Mouse (Mus musculus): ENCODE results near the gene Lrwd1.
"Not testable (repeated sequence)": the region's sequence is repeated elsewhere in the genome, so short reads cannot be mapped to it uniquely, and the experiment has no call there.

The Lrwd1 gene

GRCm38 (mm10) chr5:136147704-136148103 lies 11.8 kb upstream of the Lrwd1 start:
- DNase-seq (ENCODE audit: low read depth) = no peak

- no peak for DNase-seq (ENCODE audit: low read depth)
These were observed 11.1 kb upstream of the Lrwd1 start for GRCm38 (mm10) chr5:136146936-136147335.

GRCm38 (mm10) chr5:136144606-136145430 lies 8.9 kb upstream of the Lrwd1 start:
- DNase-seq (ENCODE audit: low read depth) = no peak

DNA sequence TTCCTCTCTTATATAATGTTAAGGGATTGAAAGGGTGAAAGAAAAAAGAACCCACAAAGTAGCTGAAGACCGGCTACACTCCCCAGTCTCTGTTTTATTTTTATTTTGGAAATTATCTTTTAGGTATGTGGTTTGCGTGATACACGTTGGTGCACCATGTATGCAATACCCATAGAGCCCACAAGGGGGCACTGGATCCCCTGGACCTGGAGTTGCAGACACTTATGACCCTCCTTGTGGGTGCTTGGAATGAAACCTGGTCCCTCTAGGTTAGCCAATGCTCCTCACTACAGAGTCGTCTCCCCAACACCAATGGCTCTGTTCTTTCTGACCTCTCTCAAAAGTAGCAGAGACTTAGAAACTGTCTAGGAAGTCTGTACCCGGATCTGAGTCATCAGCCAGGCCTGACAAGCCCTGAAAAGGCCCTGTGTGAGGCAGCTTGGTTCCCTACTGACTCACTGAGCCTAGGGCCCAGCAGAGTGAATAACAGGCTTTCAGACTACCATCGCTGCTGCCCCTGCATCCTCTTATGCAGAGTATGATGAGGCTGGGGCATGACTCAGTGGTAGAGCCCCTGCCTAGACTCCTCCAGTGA lies 7.4 kb upstream of the Lrwd1 start:
- DNase-seq (ENCODE audit: low read depth) = peak; percentile 90

GRCm38 (mm10) chr5:136142746-136143145 lies 6.9 kb upstream of the Lrwd1 start:
- DNase-seq (ENCODE audit: low read depth) = peak; percentile 49

GRCm38 (mm10) chr5:136140057-136140482 lies 4.2 kb upstream of the Lrwd1 start:
- DNase-seq (ENCODE audit: low read depth) = no peak

- no peak for DNase-seq (ENCODE audit: low read depth)
These were observed 3.5 kb upstream of the Lrwd1 start for GRCm38 (mm10) chr5:136139393-136139792.

- peak; percentile 81 for DNase-seq (ENCODE audit: low read depth)
These were observed 1.9 kb upstream of the Lrwd1 start for GRCm38 (mm10) chr5:136137658-136138274.

DNA sequence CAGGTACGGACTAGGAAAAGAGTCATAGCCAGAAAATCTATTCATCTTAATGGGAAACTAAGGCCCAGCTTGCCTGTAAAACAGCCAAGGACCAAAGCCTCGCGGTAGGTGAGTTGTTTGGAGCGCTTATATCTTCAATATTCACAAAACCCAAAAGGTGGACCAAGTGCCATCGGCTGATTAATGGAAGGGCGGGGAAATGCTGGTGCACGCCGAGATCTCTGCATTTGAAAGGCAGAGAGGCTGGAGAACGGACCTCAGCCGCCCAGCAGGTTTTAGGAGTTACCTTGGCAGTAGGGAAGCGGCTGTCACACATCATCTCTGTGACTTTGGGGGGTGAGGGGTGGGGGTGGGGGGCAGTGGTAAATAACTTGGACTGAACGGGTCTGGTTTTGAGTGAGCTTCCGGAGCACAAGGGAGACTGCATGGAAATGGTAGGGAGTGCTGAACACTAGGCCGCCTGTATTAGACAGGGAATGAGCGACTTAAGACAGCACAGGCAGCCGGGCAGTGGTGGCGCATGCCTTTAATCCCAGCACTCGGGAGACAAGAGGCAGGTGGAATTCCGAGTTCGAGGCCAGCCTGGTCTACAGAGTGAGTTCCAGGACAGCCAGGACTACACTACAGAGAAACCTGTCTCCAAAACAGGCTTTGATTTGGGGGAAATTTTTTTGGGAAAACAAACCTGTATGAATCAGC lies 567 bp upstream of the Lrwd1 start:
- DNase-seq (ENCODE audit: low read depth) = peak; percentile 63

- DNase-seq (ENCODE audit: low read depth) = no peak
These were observed 13.7 kb downstream of the Lrwd1 start for GRCm38 (mm10) chr5:136122165-136122564.

GRCm38 (mm10) chr5:136116784-136117112 lies 19.1 kb downstream of the Lrwd1 start:
- DNase-seq (ENCODE audit: low read depth) = no peak

DNA sequence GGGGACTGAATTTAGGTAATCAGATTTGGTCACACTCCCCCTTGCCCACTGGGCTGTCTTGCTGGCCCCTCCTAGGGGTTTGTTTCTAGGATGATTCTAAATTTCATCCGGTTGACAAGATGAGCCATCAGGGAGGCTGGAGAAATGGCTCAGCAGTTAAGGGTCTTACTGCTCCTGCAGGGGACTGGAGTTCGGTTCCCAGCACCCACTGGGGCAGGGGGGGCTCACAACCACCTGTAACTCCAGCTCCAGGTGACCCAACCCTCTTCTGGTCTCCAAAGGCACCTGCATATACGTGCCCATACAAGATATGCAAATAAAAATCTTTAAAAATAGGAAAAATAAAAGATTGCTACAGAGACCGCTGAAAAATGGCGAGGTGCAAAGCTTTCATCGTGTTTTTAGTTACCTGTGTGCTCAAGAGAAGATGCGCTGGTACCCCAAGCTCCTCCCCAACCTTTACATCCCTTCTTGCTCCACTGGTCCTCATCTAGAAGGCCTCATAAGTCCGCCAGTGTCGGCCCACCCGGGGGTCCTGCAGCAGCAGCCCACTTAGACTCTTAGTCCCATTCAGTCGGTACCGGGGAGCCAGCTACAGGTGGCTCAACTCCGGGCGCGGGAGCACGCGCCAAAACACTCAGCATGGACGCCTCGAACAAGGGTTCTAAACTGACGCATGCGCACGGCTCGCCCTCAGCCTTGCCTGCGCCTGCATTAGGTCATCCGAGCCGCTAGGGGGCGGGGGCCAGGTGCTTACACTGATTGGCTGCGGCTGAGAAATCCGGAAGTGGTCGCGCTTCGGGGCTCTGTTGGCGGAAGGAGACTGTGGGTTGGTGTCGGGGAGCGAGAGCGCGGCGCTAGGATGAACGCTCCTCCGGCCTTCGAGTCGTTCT lies 19.7 kb downstream of the Lrwd1 start, which contains the start of gene Polr2j:
Gene Polr2j, plus strand, starts transcription at position 741 of the 893 bp plus-strand sequence.
- peak; percentile 97 for DNase-seq (ENCODE audit: low read depth)

- not testable (repeated sequence) for DNase-seq (ENCODE audit: low read depth)
These were observed 22.3 kb downstream of the Lrwd1 start for GRCm38 (mm10) chr5:136113546-136113945.

GRCm38 (mm10) chr5:136109042-136109441 lies 26.8 kb downstream of the Lrwd1 start:
- peak; percentile 63 for DNase-seq (ENCODE audit: low read depth)

DNA sequence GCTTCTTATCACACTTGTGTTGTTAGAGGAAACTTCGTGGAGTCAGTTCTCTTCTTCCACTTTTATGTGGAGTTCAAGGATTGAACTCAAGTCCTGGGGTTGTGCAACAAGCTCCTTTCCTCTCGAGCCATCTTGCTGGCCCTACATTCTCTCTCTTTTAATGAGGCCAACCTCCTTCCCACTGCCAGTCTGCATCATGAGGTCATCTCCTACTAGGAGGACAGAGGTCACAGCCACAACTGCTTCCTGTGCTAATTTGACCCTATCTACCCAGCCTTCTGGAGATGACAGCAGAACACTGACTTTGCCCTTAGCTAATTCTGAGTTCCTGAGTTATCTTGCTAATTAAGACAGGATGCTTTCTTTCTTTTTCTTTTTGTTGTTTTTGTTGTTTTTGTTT lies 27.4 kb downstream of the Lrwd1 start:
- DNase-seq (ENCODE audit: low read depth) = peak; percentile 58

- peak; percentile 39 for DNase-seq (ENCODE audit: low read depth)
These were observed 31.4 kb downstream of the Lrwd1 start for GRCm38 (mm10) chr5:136104511-136104910.

DNA sequence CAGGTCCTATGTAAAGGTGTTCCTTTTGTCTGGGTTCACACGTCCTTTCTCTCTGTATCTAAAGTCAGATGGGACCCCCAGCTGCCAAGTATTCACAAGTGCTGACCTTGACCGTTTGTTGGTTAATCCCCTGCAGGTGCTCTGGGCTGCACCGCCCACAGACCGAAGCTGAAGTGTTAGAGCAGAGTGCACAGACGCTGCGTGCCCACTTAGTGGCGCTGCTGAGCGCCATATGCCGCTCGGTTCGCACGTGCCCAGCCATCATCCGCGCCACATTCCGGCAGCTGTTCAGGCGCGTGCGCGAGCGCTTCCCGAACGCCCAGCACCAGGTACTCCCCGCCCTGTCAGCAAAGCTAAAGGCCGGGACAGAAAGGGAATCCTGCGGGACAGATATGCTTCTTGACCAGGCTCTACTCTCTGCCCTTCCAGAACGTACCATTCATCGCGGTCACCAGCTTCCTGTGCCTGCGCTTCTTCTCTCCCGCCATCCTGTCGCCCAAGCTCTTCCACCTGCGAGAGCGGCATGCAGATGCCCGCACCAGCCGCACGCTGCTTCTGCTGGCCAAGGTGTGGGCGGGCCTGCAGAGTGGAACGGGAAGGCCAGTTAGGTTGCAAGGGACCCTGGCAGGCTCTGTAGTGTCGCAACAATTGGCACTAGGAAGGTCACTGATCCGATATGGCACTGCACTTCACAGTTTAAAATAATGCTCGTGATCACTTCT lies 33.6 kb downstream of the Lrwd1 start:
- no peak for DNase-seq (ENCODE audit: low read depth)

DNA sequence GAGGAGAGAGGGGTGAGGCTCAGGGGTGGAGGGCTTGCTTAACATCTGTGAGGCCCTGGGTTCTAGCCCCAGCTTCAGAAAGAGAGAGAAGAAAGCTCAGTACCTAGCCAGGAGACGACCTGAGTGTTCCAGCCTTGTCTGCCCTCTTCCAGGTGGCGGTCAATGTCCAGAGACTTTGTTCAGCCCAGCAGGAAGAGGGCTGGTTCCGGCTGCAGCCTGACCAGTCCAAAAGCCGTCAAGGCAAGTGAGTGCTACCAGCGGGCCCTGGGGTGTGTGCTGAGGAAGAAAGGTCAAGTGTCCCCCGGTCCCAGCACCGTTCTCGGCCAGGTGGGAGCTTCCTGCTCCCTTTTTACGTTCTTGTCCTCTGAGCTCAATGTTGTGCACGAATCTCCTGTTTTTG lies 37.3 kb downstream of the Lrwd1 start:
- no peak for DNase-seq (ENCODE audit: low read depth)

DNA sequence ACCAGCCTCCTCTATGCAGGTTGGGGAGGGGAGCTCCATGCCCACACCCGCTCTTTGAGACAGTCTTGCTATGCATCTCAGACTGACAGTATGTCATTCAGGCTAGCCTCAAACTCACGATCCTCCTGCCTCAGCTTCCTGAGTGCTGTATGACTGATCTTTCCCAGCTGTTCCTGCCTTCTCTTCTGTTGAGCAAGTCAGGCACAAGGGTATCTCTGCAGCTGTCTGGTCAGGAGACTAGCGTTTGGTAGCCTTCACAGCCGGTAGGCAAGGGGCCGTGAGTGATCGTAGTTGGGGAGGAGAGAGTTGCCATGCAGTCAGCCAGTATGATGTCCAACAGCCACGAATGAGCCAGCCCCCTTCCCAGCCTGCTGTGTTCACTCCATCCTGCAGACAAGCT lies 40.8 kb downstream of the Lrwd1 start:
- DNase-seq (ENCODE audit: low read depth) = no peak

DNA sequence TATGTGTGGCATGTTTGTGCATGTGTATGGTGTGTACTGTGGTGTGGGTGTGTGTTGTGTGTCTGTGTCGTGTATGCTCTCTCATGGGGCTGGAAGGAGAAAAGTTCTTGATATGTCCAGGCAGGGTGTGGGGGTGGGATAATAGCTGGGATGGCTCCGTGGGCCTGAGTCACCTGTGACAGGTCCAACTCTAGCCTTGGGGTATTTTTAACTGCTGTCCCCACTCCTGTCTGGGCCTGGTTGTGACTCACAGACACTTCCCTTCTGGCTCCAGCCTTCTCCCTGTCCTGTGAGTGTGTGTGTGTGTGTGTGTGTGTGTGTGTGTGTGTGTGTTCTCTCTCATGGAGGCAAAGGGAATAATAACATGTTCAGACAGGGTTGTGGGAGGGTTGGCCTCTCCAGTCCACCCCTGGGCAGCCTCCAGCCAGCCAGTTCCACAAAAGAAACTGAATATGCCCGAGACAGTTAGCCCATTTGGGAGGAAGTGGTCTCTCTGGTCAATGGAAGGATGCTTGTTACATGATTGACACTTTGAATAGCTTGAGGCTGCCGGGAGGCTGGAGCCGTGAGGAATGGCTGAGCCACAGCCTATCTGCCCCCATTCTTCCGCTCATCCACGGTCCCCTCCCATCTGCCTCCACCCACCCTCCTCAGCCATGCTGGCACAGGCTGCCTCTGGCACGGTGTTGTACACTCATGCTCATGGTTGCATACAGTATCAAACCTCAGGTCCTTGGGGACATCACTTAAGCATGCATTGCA lies 41.4 kb downstream of the Lrwd1 start:
- DNase-seq (ENCODE audit: low read depth) = peak; percentile 74
